Mouse (Mus musculus) cerebellum, adult 18-20 months (tissue): ENCODE measurements at regions not wholly inside any gene's neighbourhood (a gene's known extent, or its start where the extent isn't known, plus 50 kb on each side); places are given as distances from the start of the nearest gene placed in this dataset.
A peak's percentile ranks its signal among the peaks of the same experiment; 100 is the strongest.

ENCODE experiments used
- DNase-seq, 2 experiments: peaks; one replicate each; pipeline ENCODE4 v3.0.0; 2021

GRCm38 (mm10) chr10:14216191-14216992 is 250.5 kb downstream of the Hivep2 start:
- DNase-seq: no peak

- no peak for DNase-seq
Observed at GRCm38 (mm10) chr10:14215512-14215911, 249.6 kb downstream of the Hivep2 start.

GRCm38 (mm10) chr10:14213536-14213935 is 247.7 kb downstream of the Hivep2 start:
- DNase-seq: no peak

- peak in 1 of 2 experiments; percentile 18 for DNase-seq
Observed at GRCm38 (mm10) chr10:14211926-14212325, 246.1 kb downstream of the Hivep2 start.

- DNase-seq: no peak
Observed at GRCm38 (mm10) chr10:14211481-14211880, 245.6 kb downstream of the Hivep2 start.

- DNase-seq: no peak
Observed at GRCm38 (mm10) chr10:14210445-14210844, 244.6 kb downstream of the Hivep2 start.

- DNase-seq: no peak
Observed at GRCm38 (mm10) chr10:14210045-14210444, 244.2 kb downstream of the Hivep2 start.

GRCm38 (mm10) chr10:14208206-14208605 is 242.3 kb downstream of the Hivep2 start:
- DNase-seq: no peak

GRCm38 (mm10) chr10:14207616-14208015 is 241.7 kb downstream of the Hivep2 start:
- DNase-seq: no peak

GRCm38 (mm10) chr10:14207051-14207570 is 241.2 kb downstream of the Hivep2 start:
- no peak for DNase-seq
